Mouse (Mus musculus) layer of hippocampus, adult 9-10 months (tissue): ENCODE data around the gene 9530002B09Rik.

Experiments used
- DNase-seq: peaks from one replicate; pipeline ENCODE4 v3.0.0; 2022; ENCODE audit warnings: low spot score

Gene 9530002B09Rik

DNA sequence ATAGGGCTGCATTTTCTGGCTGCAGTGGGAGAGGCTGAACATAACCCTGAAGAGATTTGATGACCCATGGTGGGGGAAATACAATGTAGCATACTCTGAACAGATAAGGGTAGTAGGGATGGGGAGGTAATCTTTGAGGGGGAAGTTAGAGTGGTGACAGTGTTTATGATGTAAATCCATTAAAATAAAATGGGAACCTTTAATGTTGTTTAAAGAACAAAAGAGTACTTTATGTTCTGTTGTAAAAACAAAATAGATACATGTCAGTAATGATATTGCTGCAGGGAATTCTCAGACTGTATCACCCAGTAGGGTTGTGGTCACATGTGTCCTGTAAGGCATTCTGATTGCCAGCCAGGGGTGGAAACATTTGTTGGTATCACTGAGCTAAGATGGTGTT, at the start of gene 9530002B09Rik:
Gene 9530002B09Rik, plus strand, starts transcription at position 301 of the 400 bp plus-strand sequence.
- no peak for DNase-seq
